Mouse (Mus musculus) CD8-positive naive resting alpha-beta T cell, adult 57 days (primary cell): ENCODE results near the gene Bub1b. TPM values are rescaled to one million over a fixed set of nuclear protein-coding genes. Genes with fewer than 3 reads are reported as not detected.

Experiments used
- total RNA-seq: library from RNA; stranded (reverse); gene quantifications from one replicate; pipeline ENCODE4 v1.2.4, GENCODE M21; 2023

The Bub1b gene
- total RNA-seq, result 2.8 TPM

DNA sequence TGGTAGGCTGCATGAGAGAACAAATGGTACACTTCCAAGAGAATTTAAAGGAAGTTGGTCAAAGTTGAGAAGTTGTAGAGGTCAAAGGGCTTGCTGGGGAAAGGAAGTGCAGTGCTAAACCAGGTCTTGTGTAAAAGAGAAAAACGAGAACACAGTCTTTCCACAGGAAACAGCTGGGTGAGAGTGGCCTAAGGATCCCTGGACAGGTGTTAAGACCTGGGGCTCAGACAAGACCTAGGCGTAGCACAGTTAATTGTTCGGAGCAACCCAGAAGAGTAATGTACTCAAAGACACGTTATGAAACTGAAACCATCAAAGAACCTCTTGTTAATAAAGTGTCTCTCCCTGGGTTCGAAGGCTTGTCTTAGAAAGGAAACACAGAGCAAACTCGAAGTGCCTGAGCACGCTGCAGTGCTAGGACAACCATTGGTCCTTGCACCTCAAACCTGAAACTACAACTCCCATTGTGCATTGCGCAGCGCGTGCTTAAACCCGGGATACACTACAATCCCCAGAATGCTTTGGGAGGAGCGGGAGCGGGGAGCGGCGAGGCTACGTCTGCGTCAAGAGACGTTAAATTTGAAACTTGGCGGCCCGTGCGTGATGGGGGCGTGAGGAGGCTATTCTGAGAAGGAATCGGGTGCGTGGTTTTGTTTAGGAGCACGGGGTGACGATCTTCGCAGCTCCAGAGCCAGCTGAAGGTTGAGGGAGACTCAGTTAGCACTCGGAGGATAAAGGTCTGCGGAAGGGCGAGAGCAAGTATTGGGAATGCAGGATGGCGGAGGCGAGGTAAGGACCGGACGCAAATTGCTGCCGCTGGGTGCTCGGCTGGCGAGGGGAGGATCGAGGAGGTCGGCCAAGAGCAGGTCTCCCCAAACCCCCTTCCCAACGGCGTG, at the start of gene Bub1b:
Gene Bub1b (plus strand): TSS at position 539 of the 896 bp plus-strand sequence.

DNA sequence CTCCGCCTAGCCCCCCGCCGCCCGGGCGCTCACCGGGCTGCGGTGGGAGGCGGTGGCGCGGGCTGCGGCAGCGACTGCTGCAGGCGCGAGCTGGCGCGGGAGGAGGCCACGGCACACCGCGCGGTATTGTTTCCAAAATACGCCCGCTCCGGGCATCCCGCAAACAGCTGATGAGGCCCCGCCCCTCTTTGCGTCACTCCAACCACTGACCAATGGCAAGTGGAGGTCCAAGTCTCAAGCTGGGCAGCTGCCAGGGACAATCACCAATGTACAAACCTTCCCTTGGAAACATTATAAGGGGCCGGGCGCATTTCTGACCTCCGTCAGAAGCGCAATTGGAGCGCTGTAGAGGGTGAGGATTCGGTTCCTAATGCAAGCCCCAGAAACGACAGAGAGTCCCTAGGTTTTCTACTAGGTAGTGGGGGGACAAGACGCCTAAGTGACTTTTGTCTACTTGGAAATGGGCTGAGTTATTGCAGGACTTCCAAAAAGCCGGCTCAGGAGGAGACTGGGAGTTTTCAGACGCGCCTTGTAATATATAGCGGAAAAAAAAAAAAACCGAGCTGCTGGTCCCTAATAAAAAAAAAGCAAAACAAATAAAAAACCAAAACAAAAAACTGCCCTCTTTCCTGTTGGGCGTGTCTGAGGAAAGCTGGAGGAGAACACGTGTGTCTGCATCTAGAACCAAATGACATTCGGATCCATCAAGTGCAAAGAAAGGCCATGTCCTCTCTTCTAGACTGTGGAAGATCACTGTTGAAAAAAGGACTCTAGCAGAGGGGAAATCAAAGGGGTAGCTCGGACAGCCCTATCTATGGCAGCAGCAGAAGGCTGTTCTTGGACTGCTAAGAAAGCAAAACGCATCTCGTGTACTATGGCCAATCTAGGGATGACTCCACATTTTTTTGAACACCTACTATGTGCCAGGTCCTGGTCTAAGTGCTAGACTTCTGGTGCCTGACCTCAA, 48.2 kb upstream of the Bub1b start, which contains the start of gene Bmf:
Gene Bmf (minus strand): TSS at position 181 of the 967 bp plus-strand sequence.

DNA sequence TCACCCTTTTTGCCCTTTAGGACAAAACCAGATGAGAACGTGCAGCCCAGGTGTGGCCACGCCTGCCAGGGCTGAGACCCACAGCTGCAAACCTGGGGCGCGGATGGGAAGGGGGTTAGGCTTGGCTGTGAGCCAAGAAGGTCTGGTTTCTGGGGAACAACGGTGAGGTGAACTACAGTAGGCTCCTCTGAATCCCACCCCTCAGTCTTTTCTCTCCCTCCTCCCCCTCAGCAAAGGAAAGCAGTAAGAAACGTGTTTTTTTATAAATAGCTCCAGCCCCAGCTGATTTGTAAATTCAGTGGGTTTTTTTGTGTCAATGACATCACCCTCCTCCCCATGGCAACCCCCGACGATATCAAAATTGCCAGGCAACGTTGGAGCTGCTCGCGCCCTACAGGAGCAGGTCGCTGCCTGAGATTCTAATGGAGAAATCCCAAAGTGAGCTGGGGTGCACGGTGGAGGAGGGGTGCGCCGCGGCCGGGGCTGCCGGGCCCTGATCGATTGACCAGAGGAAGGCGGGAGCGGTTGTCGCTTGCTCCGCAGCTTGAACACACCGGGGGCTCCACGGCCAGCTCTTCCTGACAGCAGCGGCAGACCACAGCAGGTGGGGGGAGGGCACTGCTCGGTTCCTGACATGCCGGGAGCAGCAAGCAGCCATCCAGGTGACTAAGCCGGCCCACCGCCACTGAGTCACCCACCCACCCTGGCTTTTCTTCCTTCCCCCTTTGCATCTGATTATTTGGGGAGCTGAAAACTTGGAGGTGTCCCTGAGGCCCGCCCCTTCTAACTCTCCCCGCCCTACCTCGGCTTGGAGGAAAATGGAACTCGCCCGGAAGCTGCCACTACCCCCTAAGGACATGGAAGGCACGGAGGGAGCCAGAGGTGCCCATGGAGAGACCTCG, 65.1 kb downstream of the Bub1b start, which contains the start of gene Pak6:
Gene Pak6 (plus strand): TSS at position 402 of the 902 bp plus-strand sequence.

Other genes with a start within 250 kb of the Bub1b start
- gene Gpr176, start 224.8 kb upstream of the Bub1b start, total RNA-seq, result not detected
- gene Eif2ak4, start 209.6 kb upstream of the Bub1b start, total RNA-seq, result 19.7 TPM
- 92.6 TPM for gene Srp14, start 118.5 kb upstream of the Bub1b start, total RNA-seq
- gene Bmf, start 48.5 kb upstream of the Bub1b start, total RNA-seq, result 8.6 TPM
- gene Pak6, start 65.1 kb downstream of the Bub1b start, total RNA-seq, result 2.0 TPM
- gene Ankrd63, start 105.8 kb downstream of the Bub1b start, total RNA-seq, result 0.34 TPM
- 110 TPM for gene Plcb2, start 130.2 kb downstream of the Bub1b start, total RNA-seq
- gene Inafm2, start 147.5 kb downstream of the Bub1b start, total RNA-seq, result 18.9 TPM
- not detected for gene Ccdc9b, start 164.4 kb downstream of the Bub1b start, total RNA-seq
- not detected for gene Phgr1, start 174.6 kb downstream of the Bub1b start, total RNA-seq
- gene Disp2, start 181.5 kb downstream of the Bub1b start, total RNA-seq, result not detected
- gene Knstrn, start 215.8 kb downstream of the Bub1b start, total RNA-seq, result 9.4 TPM